In the genomic region with DNA sequence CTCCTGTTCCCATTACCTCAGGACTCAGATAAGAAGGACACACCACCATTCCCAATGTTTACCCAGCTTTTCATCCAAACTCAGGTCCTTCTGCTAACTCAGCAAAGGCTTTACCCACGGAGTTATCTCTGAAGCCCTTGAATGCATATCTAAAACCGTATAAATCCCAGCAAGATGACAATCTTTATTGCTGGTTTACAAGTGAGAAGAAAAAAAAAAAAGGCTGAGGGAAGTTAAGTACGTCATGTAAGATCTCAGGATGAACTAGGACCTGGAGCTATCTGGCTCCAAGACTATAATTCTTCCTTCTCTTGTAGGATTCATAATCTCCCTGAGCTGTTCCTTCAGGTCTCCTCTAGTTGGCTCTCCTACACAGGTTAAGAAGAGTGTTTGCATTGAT, we compare ENCODE assay signal across 13 mouse cellular contexts. TPM values are rescaled to one million over a fixed set of nuclear protein-coding genes. Genes with fewer than 3 reads are reported as not detected.
"Had no signal": no experiment of that assay in that cellular context is flagged by ENCODE, and none has a peak within 500 bp of the region (broad histone marks: within the 10 kb centered on the region; RNA-seq: fewer than 3 reads in every experiment).

No protein-coding gene starts in this region.

- H3K27me3 ChIP-seq: limb, embryonic 13.5 days; neural tube, embryonic 12.5 days had no signal

- H3K36me3 ChIP-seq: limb, embryonic 13.5 days; neural tube, embryonic 12.5 days had no signal

- H3K27ac ChIP-seq: kidney, postnatal 0 days; limb, embryonic 13.5 days; liver, embryonic 14.5 days; neural tube, embryonic 12.5 days had no signal

- DNase-seq: layer of hippocampus, postnatal 36 days; lung, adult 18-20 months; lung, postnatal 36 days; midbrain, embryonic 14.5 days; right cerebral cortex, postnatal 4 days; spleen, adult 18-20 months; thymus, adult 2 months had no signal

- H3K9ac ChIP-seq: limb, embryonic 13.5 days; liver, embryonic 14.5 days; neural tube, embryonic 12.5 days had no signal

- H3K4me1 ChIP-seq: neural tube, embryonic 12.5 days had no signal

- H3K4me3 ChIP-seq: limb, embryonic 13.5 days; neural tube, embryonic 12.5 days had no signal

- H3K4me2 ChIP-seq: limb, embryonic 13.5 days; neural tube, embryonic 12.5 days had no signal

- H3K9me3 ChIP-seq: limb, embryonic 13.5 days; neural tube, embryonic 12.5 days had no signal

RNA-seq across cellular contexts. Expression of a gene that starts 38.3 kb away (rescaled TPM):
- total RNA-seq: monocyte, adult 5-6 weeks had no signal
- polyA plus RNA-seq: kidney, postnatal 0 days; liver, embryonic 14.5 days; midbrain, embryonic 14.5 days; stomach, embryonic 14.5 days had no signal
